Mouse (Mus musculus) heart, embryonic 10.5 days (tissue): Measurements from ENCODE around the gene Gm42878. TPM values are rescaled to one million over a fixed set of nuclear protein-coding genes. Genes with fewer than 3 reads are reported as not detected.

Source experiments
- DNase-seq: peaks from one replicate; pipeline ENCODE4 v3.0.0-alpha.2; 2017; ENCODE audit warnings: low spot score
- H3K27ac ChIP-seq: fragments of 300-500 bp; sonication (generic); 2 replicates; pipeline ENCODE4 v1.5.1; 2016; ENCODE audit warnings: mild to moderate bottlenecking
- H3K27me3 ChIP-seq: fragments of 300-500 bp; sonication (generic); 2 replicates; pipeline ENCODE4 v1.6.1; 2016; ENCODE audit warnings: mild to moderate bottlenecking; ENCODE audit not compliant: poor library complexity, insufficient read depth, severe bottlenecking
- H3K36me3 ChIP-seq: fragments of 300-500 bp; sonication (generic); 2 replicates; pipeline ENCODE4 v1.6.1; 2016; ENCODE audit warnings: mild to moderate bottlenecking, moderate library complexity
- H3K4me1 ChIP-seq: fragments of 300-500 bp; sonication (generic); 2 replicates; pipeline ENCODE4 v1.6.1; 2016; ENCODE audit warnings: mild to moderate bottlenecking
- H3K4me3 ChIP-seq: fragments of 300-500 bp; sonication (generic); 2 replicates; pipeline ENCODE4 v1.5.1; 2016; ENCODE audit warnings: mild to moderate bottlenecking, moderate library complexity
- H3K9me3 ChIP-seq: fragments of 300-500 bp; sonication (generic); 2 replicates; pipeline ENCODE4 v1.6.1; 2016; ENCODE audit warnings: mild to moderate bottlenecking, moderate library complexity
- WGBS: fragments of 180-500 bp; shearing (Covaris S2); methylation state at CpG from one replicate; pipeline ENCODE4 v1.1.7; 2016; 5-methylcytosine and 5-hydroxymethylcytosine counted together
- polyA plus RNA-seq: library from polyadenylated mRNA; unstranded; fragments of >200 nt; fragmentation: Nextera tagmentation; extraction: Ambion mirVana; gene quantifications from 2 replicates; pipeline ENCODE4 v1.2.1, GENCODE M21; 2016

Gm42878 gene
- not detected in 2 replicates for polyA plus RNA-seq

- 2% methylated on average over 97 of the region's 97 CpGs for WGBS
- peak within 1 kb of the TSS; percentile 100 for H3K27ac ChIP-seq
- peaks cover 27% of the 10 kb centered on the region for H3K4me1 ChIP-seq
- DNase-seq, result no peak
- H3K9me3 ChIP-seq, result no peaks in the 10 kb centered on the region
- no peaks in the 10 kb centered on the region for H3K27me3 ChIP-seq
- peak within 1 kb of the TSS; percentile 100 for H3K4me3 ChIP-seq
- H3K36me3 ChIP-seq, result no peaks in the 10 kb centered on the region
Observed at GRCm38 (mm10) chr5:121544910-121545792, at the start of gene Gm42878, which contains the start of gene Adam1a. Gm42878 (minus strand) TSS chr5:121545482. Adam1a (minus strand) TSS chr5:121545482.

DNA sequence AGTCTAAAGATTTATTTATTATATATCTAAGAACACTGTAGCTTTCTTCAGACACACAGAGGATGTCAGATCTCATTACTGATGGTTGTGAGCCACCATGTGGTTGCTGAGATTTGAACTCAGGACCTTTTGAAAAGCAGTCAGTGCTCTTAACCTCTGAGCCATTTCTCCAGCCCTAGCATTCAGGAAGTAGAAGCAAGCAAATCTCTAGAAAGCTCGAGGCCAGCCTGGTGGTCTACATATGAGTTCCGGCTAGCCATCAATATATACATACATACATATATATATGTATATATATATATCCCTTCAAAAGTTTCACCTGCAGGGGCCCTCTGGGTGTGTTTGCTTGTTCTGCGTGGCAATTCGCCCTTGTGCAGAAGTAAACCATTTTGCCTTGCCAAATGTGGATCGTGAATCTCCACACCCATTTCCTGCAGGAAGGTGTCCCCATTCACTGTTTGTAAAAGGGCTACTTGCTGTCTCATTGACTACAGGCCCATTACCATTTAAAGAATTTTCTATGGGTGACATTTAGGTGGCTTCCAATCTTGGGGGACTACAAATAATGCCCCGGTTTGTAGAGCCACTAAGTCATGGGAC, 49.5 kb upstream of the Gm42878 start:
- Histone ChIP-seq H3K36me3 (no peaks in the 10 kb centered on the region), H3K4me3 (no peak overlapping the region), H3K9me3 (no peaks in the 10 kb centered on the region), H3K27ac (no peak overlapping the region), H3K27me3 (peaks cover 25% of the 10 kb centered on the region; the same call in 1 of the 2 replicates), H3K4me1 (peaks cover 39% of the 10 kb centered on the region)
- no peak for DNase-seq
- 82% methylated on average over 6 of the region's 6 CpGs for WGBS

GRCm38 (mm10) chr5:121593451-121594401, 48.4 kb upstream of the Gm42878 start, which contains the start of gene Aldh2:
Aldh2 (minus strand) TSS chr5:121593824.
- Histone ChIP-seq H3K36me3 (no peaks in the 10 kb centered on the region), H3K27me3 (peaks cover 20% of the 10 kb centered on the region; the same call in 1 of the 2 replicates), H3K4me1 (peaks cover 39% of the 10 kb centered on the region), H3K27ac (peak within 1 kb of the TSS; percentile 83), H3K9me3 (no peaks in the 10 kb centered on the region), H3K4me3 (peak within 1 kb of the TSS; percentile 74)
- DNase-seq, result peak; percentile 94
- 3% methylated on average over 47 of the region's 47 CpGs for WGBS

- peaks cover 12% of the 10 kb centered on the region; the same call in 1 of the 2 replicates for H3K27me3 ChIP-seq
- H3K36me3 ChIP-seq, result no peaks in the 10 kb centered on the region
- WGBS, result 4% methylated on average over 33 of the region's 33 CpGs
- H3K27ac ChIP-seq, result peak overlapping the region; percentile 83
- no peak for DNase-seq
- no peaks in the 10 kb centered on the region for H3K9me3 ChIP-seq
- peaks cover 33% of the 10 kb centered on the region for H3K4me1 ChIP-seq
- H3K4me3 ChIP-seq, result peak overlapping the region; percentile 74
Observed at GRCm38 (mm10) chr5:121592816-121593407, 47.6 kb upstream of the Gm42878 start.

DNA sequence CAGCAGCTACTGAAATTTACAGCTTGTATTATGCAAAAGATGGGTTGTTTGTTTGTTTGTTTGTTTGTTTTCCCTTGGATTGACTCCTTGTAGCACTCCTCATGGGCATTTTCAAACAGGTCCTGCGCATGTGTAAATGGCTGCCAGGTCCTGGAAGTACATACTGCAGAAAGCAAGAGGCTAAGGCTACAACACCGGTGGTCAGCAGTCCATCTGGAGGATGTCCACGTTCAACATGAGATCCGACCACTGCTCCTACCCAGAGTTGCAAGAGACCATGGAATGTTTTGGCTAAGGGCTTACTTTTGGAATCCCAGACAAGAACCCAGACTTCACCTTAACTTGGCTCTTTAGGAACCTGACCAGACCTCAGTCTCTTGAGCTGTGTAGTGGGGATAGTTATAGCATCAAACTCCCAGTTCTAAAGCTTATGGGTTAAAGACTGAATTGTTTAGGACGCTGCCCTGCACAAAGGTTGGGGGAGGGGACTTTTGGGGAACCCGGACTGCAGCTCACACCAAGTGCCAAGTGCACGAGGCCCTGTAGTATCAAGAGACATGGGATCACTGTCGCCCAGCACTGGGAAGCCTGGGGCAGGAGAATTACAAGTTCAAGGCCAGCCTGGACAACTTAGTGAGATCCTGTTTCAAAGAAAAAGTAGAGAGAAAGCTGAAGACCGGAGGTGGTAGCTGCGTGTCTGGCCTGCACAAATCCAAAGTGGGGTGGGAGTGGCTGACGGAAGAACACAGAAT, 47.0 kb upstream of the Gm42878 start:
- H3K9me3 ChIP-seq, result no peaks in the 10 kb centered on the region
- H3K4me3 ChIP-seq, result peak overlapping the region; percentile 74; the same call in 1 of the 2 replicates
- H3K36me3 ChIP-seq, result no peaks in the 10 kb centered on the region
- 66% methylated on average over 11 of the region's 11 CpGs for WGBS
- peaks cover 28% of the 10 kb centered on the region for H3K4me1 ChIP-seq
- peaks cover 10% of the 10 kb centered on the region; the same call in 1 of the 2 replicates for H3K27me3 ChIP-seq
- no peak for DNase-seq
- H3K27ac ChIP-seq, result no peak overlapping the region

DNA sequence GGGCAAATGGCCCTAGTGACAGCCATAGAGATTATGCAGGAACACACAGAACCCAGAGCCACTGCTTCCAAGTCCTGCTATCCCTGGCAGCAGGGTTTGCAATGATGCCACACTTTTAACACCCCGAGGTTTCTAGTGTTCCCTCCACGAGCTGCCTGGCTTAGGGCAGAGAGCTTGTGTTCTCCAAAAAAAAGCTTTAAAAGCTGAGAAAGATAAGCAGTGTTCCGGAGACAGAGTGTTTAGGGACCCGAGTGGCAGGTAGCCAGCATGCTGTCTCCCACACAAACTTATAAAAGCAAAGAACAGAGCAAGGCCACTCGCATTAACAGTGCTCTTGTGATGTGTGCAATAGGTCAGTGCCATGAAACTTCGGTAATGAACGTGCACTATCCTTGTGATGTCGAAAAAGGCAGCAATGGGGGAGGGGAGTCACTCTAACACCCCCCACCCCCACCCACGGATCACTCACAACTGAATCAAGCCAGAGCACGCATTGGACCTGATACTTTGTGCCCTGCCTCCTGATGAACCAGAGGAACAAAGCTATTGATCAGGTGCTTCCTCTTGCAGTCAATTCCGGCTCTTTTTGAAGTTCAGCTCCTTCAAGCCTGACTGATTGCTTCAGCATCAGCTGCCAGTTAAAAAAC, 46.3 kb upstream of the Gm42878 start:
- no peak for DNase-seq
- Histone ChIP-seq H3K9me3 (no peaks in the 10 kb centered on the region), H3K27me3 (peaks cover 10% of the 10 kb centered on the region; the same call in 1 of the 2 replicates), H3K4me3 (no peak overlapping the region), H3K27ac (no peak overlapping the region), H3K4me1 (peaks cover 27% of the 10 kb centered on the region), H3K36me3 (no peaks in the 10 kb centered on the region)
- WGBS, result 70% methylated on average over 11 of the region's 11 CpGs

DNA sequence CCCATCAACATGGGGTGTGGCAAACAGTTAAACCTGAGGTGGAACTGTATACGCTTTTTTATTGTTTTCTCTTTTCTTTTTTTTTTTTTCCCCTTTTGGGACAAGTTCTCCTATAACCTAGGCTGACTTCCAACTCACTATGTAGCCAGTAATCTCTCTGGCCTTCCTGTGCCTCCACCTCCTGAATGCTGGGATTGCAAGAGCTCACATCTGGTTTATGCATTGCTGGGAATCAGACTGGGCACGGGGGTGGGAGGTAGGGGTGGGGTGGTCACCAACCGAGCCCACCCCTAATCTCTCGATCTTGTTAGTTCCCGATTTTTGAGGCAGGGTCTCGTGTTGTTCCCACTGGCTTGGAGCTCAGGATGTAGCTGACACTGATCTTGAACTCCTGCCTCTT, 44.6 kb upstream of the Gm42878 start:
- no peaks in the 10 kb centered on the region for H3K36me3 ChIP-seq
- DNase-seq, result no peak
- peaks cover 10% of the 10 kb centered on the region; the same call in 1 of the 2 replicates for H3K27me3 ChIP-seq
- 74% methylated on average over 6 of the region's 6 CpGs for WGBS
- H3K4me3 ChIP-seq, result no peak overlapping the region
- peaks cover 26% of the 10 kb centered on the region for H3K4me1 ChIP-seq
- no peak overlapping the region for H3K27ac ChIP-seq
- H3K9me3 ChIP-seq, result no peaks in the 10 kb centered on the region

- Histone ChIP-seq H3K27me3 (0 out of 2 replicates have a peak, but pooled peaks cover 4% of the 10 kb centered on the region), H3K9me3 (no peaks in the 10 kb centered on the region), H3K36me3 (no peaks in the 10 kb centered on the region), H3K4me1 (peaks cover 16% of the 10 kb centered on the region), H3K4me3 (no peak overlapping the region), H3K27ac (no peak overlapping the region)
- DNase-seq, result no peak
- WGBS, result 72% methylated on average over 6 of the region's 6 CpGs
Observed at GRCm38 (mm10) chr5:121586400-121587039, 41.2 kb upstream of the Gm42878 start.

- WGBS, result 79% methylated on average over 5 of the region's 5 CpGs
- no peaks in the 10 kb centered on the region for H3K27me3 ChIP-seq
- H3K4me1 ChIP-seq, result peaks cover 16% of the 10 kb centered on the region
- no peaks in the 10 kb centered on the region for H3K36me3 ChIP-seq
- no peaks in the 10 kb centered on the region for H3K9me3 ChIP-seq
- H3K4me3 ChIP-seq, result no peak overlapping the region
- DNase-seq, result no peak
- H3K27ac ChIP-seq, result no peak overlapping the region
Observed at GRCm38 (mm10) chr5:121585699-121586098, 40.4 kb upstream of the Gm42878 start.

DNA sequence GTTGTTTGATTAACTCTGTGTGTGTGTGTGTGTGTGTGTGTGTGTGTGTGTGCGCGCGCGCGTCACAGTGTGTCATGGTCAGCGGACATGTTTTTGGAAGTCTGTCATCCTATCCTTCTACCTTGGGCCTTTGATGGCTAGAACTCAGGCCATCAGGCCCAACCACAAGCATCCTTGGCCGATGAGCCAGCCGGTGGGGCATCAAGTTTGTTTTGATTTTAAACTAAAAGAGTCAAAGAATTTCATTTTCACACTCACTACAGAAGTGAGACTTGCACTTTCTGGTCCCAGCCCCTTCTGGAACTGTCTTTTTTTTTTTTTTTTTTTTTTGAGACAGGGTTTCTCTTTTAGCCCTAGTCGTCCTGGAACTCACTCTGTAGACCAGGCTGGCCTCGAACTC, 39.7 kb upstream of the Gm42878 start:
- Histone ChIP-seq H3K36me3 (peaks cover 5% of the 10 kb centered on the region; the same call in 1 of the 2 replicates), H3K4me3 (no peak overlapping the region), H3K27ac (no peak overlapping the region), H3K4me1 (peaks cover 16% of the 10 kb centered on the region), H3K9me3 (no peaks in the 10 kb centered on the region), H3K27me3 (no peaks in the 10 kb centered on the region)
- DNase-seq, result no peak
- 96% methylated on average over 10 of the region's 10 CpGs for WGBS
